ENCODE assay signal across 9 mouse cellular contexts in the genomic region with DNA sequence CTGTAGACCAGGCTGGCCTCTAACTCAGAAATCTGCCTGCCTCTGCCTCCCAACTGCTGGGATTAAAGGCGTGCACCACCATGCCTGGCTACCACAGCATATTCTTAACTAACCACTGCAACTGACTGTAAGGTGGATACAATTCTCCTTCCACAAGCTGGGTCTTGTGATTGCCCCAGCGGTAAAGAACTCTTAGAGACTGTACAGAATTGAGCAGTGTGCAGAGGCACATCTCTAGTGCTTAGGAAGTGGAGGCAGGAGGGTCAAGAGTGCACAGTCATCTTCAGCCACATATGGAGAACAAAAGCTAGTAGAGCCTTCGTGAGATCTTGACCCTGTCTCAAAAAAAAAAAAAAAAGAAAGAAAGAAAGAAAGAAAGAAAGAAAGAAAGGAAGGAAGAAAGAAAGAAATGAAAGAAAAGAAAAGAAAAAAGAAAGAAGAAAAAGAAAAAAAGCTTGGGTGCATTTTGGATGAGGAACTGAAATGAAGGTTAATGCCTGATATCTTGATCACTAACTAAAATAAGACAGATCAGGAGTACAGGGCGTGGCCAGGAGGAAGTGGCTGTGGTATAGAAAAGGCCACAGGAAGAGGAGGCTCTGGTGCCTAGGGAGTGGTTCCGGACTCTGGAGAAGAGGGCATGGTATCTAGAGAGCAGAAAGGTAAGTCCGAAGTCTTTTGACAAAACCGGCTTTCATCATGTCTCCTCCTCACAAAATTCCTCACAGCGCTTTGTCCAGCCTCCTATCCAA. TPM values are rescaled to one million over a fixed set of nuclear protein-coding genes. Genes with fewer than 3 reads are reported as not detected.
DNase-seq lines count a peak whose midpoint lies in the region; TF ChIP-seq lines count a peak whose summit lies in the region.
"Had no signal": no experiment of that assay in that cellular context is flagged by ENCODE, and none has a peak within 500 bp of the region (broad histone marks: within the 10 kb centered on the region; RNA-seq: fewer than 3 reads in every experiment).

No protein-coding gene starts in this region.

- TF ChIP-seq POLR2A in bone marrow macrophage, adult 2 months (IDR thresholded peaks at IDR 0.05; ENCODE audit: borderline replicate concordance, low read depth, low read length) = no peak
- TF ChIP-seq POLR2A in lung, adult 2 months (IDR thresholded peaks at IDR 0.05; ENCODE audit: borderline replicate concordance, extremely low read depth, low read depth, low read length) = no peak

- DNase-seq in lung, adult 18-20 months = peak; percentile 48 to 51
- DNase-seq in lung, postnatal 14 days = no peak
- DNase-seq in lung, adult 2 months = no peak
- peak; percentile 41 for DNase-seq in thymus, postnatal 0 days (ENCODE audit: low spot score)
- DNase-seq in embryo, embryonic 9.5 days (ENCODE audit: extremely low spot score) = no peak
- no peak for DNase-seq in left cerebral cortex, adult 11 months (ENCODE audit: low spot score)
- no peak for DNase-seq in ovary, postnatal 10 days (ENCODE audit: low spot score)

- TF ChIP-seq CTCF in bone marrow macrophage, adult 2 months (IDR thresholded peaks at IDR 0.05; ENCODE audit: low read depth, low read length) = no peak
- TF ChIP-seq CTCF in lung, adult 2 months (IDR thresholded peaks at IDR 0.05; ENCODE audit: insufficient read depth, low read length) = no peak

- peak overlapping the region; percentile 89 for H3K4me3 ChIP-seq in bone marrow macrophage, adult 2 months (ENCODE audit: insufficient read depth, low read length)
- peak overlapping the region; percentile 15 for H3K4me3 ChIP-seq in lung, adult 2 months (replicated peaks; ENCODE audit: extremely low read depth, low read depth, low read length)
- H3K4me3 ChIP-seq: embryonic facial prominence, embryonic 12.5 days had no signal

- 59% methylated on average over 8 of the region's 8 CpGs for WGBS in lung, adult 2 months

- peaks cover 35% of the 10 kb centered on the region for H3K4me1 ChIP-seq in bone marrow macrophage, adult 2 months (ENCODE audit: control insufficient read depth, insufficient read depth, low read length)
- peaks cover 26% of the 10 kb centered on the region for H3K4me1 ChIP-seq in lung, adult 2 months (ENCODE audit: control insufficient read depth, insufficient read depth, low read length)
- H3K4me1 ChIP-seq: embryonic facial prominence, embryonic 12.5 days had no signal

- H3K27ac ChIP-seq in bone marrow macrophage, adult 2 months (ENCODE audit: insufficient read depth, low read depth, low read length) = peak overlapping the region; percentile 89
- H3K27ac ChIP-seq: embryonic facial prominence, embryonic 12.5 days had no signal

RNA-seq across cellular contexts. Expression of a gene that starts 48.9 kb away (rescaled TPM):
- polyA plus RNA-seq in bone marrow macrophage, adult 2 months (2012; ENCODE audit: insufficient read depth, insufficient read length, missing spikeins) = 30.8 and 37.1 TPM in 2 replicates
- 11.3 and 16.6 TPM in 2 replicates for polyA plus RNA-seq in lung, adult 2 months (2012; rRNA removed)
- polyA plus RNA-seq in thymus, postnatal 0 days (2015; fragmentation: Nextera tagmentation; extraction: Ambion mirVana) = 11.1 and 11.3 TPM in 2 replicates

Comparison
In these comparisons a context has a peak if more than half of its experiments do, and no peak if none do; other contexts are left out.
1. DNase-seq: peak in lung, adult 18-20 months (2 of 2) and thymus, postnatal 0 days (single experiment); none in lung, postnatal 14 days (single experiment), lung, adult 2 months (single experiment), embryo, embryonic 9.5 days (single experiment), left cerebral cortex, adult 11 months (single experiment) and ovary, postnatal 10 days (single experiment).